Mouse (Mus musculus): ENCODE results near the gene Rnf123. TPM values are rescaled to one million over a fixed set of nuclear protein-coding genes. Genes with fewer than 3 reads are reported as not detected.

Rnf123 gene
- polyA plus RNA-seq (2012; rRNA removed), result 139 and 146 TPM in 2 replicates
- 88.2 and 102 TPM in 2 replicates for polyA plus RNA-seq (2014; fragmentation: Nextera tagmentation; extraction: Ambion mirVana)

DNA sequence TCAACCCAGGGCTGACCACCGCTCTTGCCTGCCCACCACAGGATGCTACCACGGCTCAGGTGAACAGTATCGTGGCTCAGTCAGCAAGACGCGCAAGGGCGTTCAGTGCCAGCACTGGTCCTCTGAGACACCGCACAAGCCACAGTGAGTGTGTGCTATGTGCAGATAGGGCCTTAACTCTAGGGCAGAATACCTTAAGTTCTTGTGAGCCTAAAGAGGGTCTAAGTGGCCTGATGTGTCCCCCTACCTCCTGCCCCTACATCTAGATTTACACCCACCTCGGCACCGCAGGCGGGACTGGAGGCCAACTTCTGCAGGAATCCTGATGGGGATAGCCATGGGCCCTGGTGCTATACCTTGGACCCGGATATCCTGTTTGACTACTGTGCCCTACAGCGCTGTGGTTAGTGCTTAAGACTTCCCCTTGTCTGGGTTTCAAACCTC is at the start of gene Rnf123:
Gene Rnf123 (minus strand): TSS at position 359 of the 444 bp plus-strand sequence.
- Histone ChIP-seq H3K27ac (peak within 1 kb of the TSS; percentile 100), H3K36me3 (replicated peaks; ENCODE audit: control insufficient read depth, insufficient read depth, low read depth) (peaks cover 47% of the 10 kb centered on the region), H3K9me3 (ENCODE audit: control insufficient read depth, low read length) (no peaks in the 10 kb centered on the region), H3K27me3 (ENCODE audit: control insufficient read depth, insufficient read depth, low read length) (no peaks in the 10 kb centered on the region), H3K4me3 (ENCODE audit: insufficient read depth in 1 of 2, low read depth in 2 of 2, low read length in 2 of 2) (peak within 1 kb of the TSS; percentile 6 to 36), H3K4me2 (ENCODE audit: low read depth) (peak within 1 kb of the TSS; percentile 96), H3K9ac (replicated peaks) (peak within 1 kb of the TSS; percentile 65), H3K4me1 (replicated peaks; ENCODE audit: control insufficient read depth in 2 of 2, insufficient read depth in 2 of 2, low read length in 1 of 2) (peaks cover 52 to 72% of the 10 kb centered on the region in 2 experiments)
- TF ChIP-seq EP300 (IDR thresholded peaks at IDR 0.05; ENCODE audit: low read depth) (peak; percentile 41; the same call in 1 of the 2 replicates), CTCF (IDR thresholded peaks at IDR 0.05; ENCODE audit: low read depth) (no peak)
- DNase-seq (ENCODE audit: low read depth in 3 of 3, low spot score in 3 of 3) (no peak), ATAC-seq (ENCODE audit: insufficient read depth) (peak; percentile 13; the same call in 1 of the 2 replicates)
- WGBS (ENCODE audit: insufficient replicate concordance), result 15% methylated on average over 12 of the region's 12 CpGs

DNA sequence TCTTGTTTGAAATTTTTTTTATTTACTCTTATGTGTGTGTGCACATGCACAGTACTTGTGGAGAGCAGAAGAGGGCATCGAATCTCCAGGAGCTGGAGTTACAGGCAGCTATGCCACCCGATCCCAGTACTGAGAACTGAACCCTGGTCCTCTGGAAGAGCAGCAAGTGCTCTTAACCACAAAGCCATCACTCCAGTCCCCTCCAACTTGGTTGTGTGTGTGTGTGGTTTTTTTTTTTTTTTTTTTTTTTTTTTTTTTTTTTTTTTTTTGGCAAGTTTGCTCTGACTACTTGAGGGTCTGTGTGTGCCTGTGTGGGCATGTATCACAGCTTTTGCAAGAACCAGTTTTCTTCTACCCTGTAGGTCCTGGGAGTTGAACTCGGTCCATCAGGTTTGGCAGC is 49.2 kb upstream of the Rnf123 start:
- Histone ChIP-seq H3K36me3 (replicated peaks; ENCODE audit: control insufficient read depth, insufficient read depth, low read depth) (no peaks in the 10 kb centered on the region), H3K27ac (no peak overlapping the region), H3K4me2 (ENCODE audit: low read depth) (no peak overlapping the region), H3K4me3 (ENCODE audit: insufficient read depth in 1 of 2, low read depth in 2 of 2, low read length in 2 of 2) (no peak overlapping the region), H3K9me3 (ENCODE audit: control insufficient read depth, low read length) (no peaks in the 10 kb centered on the region), H3K9ac (replicated peaks) (no peak overlapping the region), H3K4me1 (replicated peaks; ENCODE audit: control insufficient read depth in 2 of 2, insufficient read depth in 2 of 2, low read length in 1 of 2) (0 out of 4 replicates have a peak, but pooled peaks cover 0 to 2% of the 10 kb centered on the region in 2 experiments), H3K27me3 (ENCODE audit: control insufficient read depth, insufficient read depth, low read length) (no peaks in the 10 kb centered on the region)
- ATAC-seq (ENCODE audit: insufficient read depth), result no peak
- TF ChIP-seq CTCF (IDR thresholded peaks at IDR 0.05; ENCODE audit: low read depth) (no peak), EP300 (IDR thresholded peaks at IDR 0.05; ENCODE audit: low read depth) (no peak)
- WGBS (ENCODE audit: insufficient replicate concordance), result 69% methylated on average over 3 of the region's 3 CpGs
- DNase-seq (ENCODE audit: low read depth in 3 of 3, low spot score in 3 of 3), result no peak

DNA sequence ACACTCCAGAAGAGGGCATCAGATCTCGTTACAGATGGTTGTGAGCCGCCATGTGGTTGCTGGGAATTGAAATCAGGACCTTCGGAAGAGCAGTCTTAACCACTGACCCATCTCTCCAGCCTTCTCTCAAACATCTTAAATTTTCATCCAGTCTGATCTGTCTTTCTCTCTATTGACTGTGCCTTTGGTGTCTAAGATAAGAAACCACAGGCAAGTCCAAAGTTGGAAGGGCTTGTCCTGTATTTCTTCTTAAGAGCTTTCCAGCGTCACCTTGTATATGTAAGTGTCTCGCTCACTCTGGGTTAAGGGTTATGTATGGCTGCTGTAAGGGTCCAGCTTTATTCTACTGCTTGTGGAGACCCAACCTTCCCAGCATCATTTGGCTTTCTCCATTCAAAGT is 48.4 kb upstream of the Rnf123 start:
- Histone ChIP-seq H3K4me3 (ENCODE audit: insufficient read depth in 1 of 2, low read depth in 2 of 2, low read length in 2 of 2) (no peak overlapping the region), H3K27ac (no peak overlapping the region), H3K27me3 (ENCODE audit: control insufficient read depth, insufficient read depth, low read length) (no peaks in the 10 kb centered on the region), H3K9ac (replicated peaks) (no peak overlapping the region), H3K4me2 (ENCODE audit: low read depth) (no peak overlapping the region), H3K9me3 (ENCODE audit: control insufficient read depth, low read length) (no peaks in the 10 kb centered on the region), H3K36me3 (replicated peaks; ENCODE audit: control insufficient read depth, insufficient read depth, low read depth) (no peaks in the 10 kb centered on the region), H3K4me1 (replicated peaks; ENCODE audit: control insufficient read depth in 2 of 2, insufficient read depth in 2 of 2, low read length in 1 of 2) (0 out of 4 replicates have a peak, but pooled peaks cover 0 to 2% of the 10 kb centered on the region in 2 experiments)
- no peak for DNase-seq (ENCODE audit: low read depth in 3 of 3, low spot score in 3 of 3)
- 22% methylated on average over 5 of the region's 5 CpGs for WGBS (ENCODE audit: insufficient replicate concordance)
- no peak for TF ChIP-seq CTCF (IDR thresholded peaks at IDR 0.05; ENCODE audit: low read depth)
- TF ChIP-seq EP300 (IDR thresholded peaks at IDR 0.05; ENCODE audit: low read depth), result no peak
- ATAC-seq (ENCODE audit: insufficient read depth), result no peak

DNA sequence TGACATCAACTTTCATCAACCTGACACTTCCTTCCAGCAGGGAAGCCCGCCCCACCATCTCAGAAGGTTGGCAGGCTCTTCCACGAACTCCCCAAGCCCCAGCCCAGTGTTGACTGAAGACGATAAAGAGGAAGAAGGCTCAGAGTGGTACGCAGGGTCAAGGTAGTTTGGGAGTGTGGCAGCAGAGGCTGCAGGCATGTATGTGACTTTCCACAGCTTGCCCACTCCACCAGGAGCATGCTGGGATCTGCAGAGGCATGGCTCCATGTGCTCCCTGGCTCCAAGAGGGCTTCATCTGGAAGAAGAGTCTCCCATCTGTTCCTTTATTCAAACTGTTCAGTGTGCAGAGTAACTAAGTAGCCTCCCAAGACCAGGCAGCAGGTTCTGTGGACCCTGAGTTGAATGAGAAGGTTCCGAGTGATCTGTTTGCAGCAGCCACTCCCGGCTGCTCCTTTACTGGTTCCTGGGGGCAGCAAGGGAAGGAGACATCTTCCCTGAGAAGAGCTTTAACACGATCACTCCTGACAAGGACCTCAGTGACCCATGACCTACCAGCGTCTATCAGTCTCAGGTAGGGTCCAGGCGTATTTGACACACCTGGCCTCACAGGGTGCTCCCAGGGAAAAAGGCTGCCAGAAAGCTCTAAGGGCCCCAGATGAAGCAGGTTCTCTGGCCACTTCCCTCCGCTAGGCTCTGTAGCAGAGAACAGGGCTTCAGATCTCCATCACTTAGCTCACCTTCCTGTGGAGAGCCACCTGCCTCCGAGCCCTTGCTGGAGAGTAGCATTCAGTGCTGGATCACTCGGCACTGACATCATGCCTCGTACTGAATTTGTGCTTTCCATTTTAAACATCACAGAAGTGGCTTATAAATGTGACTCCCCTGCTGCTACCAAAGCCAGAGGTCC is 46.1 kb upstream of the Rnf123 start:
- ATAC-seq (ENCODE audit: insufficient read depth) (no peak), DNase-seq (ENCODE audit: low read depth in 3 of 3, low spot score in 3 of 3) (no peak)
- no peak overlapping the region for H3K27ac ChIP-seq
- no peaks in the 10 kb centered on the region for H3K9me3 ChIP-seq (ENCODE audit: control insufficient read depth, low read length)
- no peak overlapping the region for H3K4me3 ChIP-seq (ENCODE audit: insufficient read depth in 1 of 2, low read depth in 2 of 2, low read length in 2 of 2)
- 0 out of 4 replicates have a peak, but pooled peaks cover 0 to 2% of the 10 kb centered on the region in 2 experiments for H3K4me1 ChIP-seq (replicated peaks; ENCODE audit: control insufficient read depth in 2 of 2, insufficient read depth in 2 of 2, low read length in 1 of 2)
- H3K27me3 ChIP-seq (ENCODE audit: control insufficient read depth, insufficient read depth, low read length), result no peaks in the 10 kb centered on the region
- no peak for TF ChIP-seq EP300 (IDR thresholded peaks at IDR 0.05; ENCODE audit: low read depth)
- no peak for TF ChIP-seq CTCF (IDR thresholded peaks at IDR 0.05; ENCODE audit: low read depth)
- WGBS (ENCODE audit: insufficient replicate concordance), result 54% methylated on average over 13 of the region's 13 CpGs
- no peak overlapping the region for H3K9ac ChIP-seq (replicated peaks)
- no peak overlapping the region for H3K4me2 ChIP-seq (ENCODE audit: low read depth)
- no peaks in the 10 kb centered on the region for H3K36me3 ChIP-seq (replicated peaks; ENCODE audit: control insufficient read depth, insufficient read depth, low read depth)

DNA sequence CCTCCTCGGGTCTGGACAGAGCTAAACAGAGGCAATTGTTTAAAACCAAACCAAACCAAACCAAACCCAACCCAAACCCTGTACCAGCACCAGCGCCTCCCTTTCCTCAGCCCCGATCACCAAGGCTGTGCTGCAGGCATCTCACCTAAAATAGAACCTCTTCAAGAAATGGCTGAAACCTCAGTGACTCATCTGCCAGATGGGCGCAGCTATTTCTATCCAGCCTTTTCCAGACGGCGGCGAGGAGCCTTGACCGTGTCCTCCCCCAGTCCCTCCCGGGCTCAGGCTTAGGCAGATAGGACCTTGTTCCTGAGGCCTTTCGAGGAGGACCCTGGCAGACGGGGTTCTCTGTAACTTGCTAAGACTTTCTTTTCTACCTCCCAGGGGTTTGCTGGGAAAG is 45.1 kb upstream of the Rnf123 start:
- Histone ChIP-seq H3K4me1 (replicated peaks; ENCODE audit: control insufficient read depth in 2 of 2, insufficient read depth in 2 of 2, low read length in 1 of 2) (0 out of 4 replicates have a peak, but pooled peaks cover 0 to 2% of the 10 kb centered on the region in 2 experiments), H3K27me3 (ENCODE audit: control insufficient read depth, insufficient read depth, low read length) (no peaks in the 10 kb centered on the region), H3K36me3 (replicated peaks; ENCODE audit: control insufficient read depth, insufficient read depth, low read depth) (no peaks in the 10 kb centered on the region), H3K9me3 (ENCODE audit: control insufficient read depth, low read length) (no peaks in the 10 kb centered on the region), H3K4me3 (ENCODE audit: insufficient read depth in 1 of 2, low read depth in 2 of 2, low read length in 2 of 2) (no peak overlapping the region), H3K4me2 (ENCODE audit: low read depth) (no peak overlapping the region), H3K27ac (no peak overlapping the region), H3K9ac (replicated peaks) (no peak overlapping the region)
- no peak for DNase-seq (ENCODE audit: low read depth in 3 of 3, low spot score in 3 of 3)
- TF ChIP-seq EP300 (IDR thresholded peaks at IDR 0.05; ENCODE audit: low read depth) (no peak), CTCF (IDR thresholded peaks at IDR 0.05; ENCODE audit: low read depth) (no peak)
- WGBS (ENCODE audit: insufficient replicate concordance), result 69% methylated on average over 11 of the region's 11 CpGs
- no peak for ATAC-seq (ENCODE audit: insufficient read depth)

Measured in liver, embryonic 14.5 days (tissue).